Comparison of ENCODE assay signal across 8 mouse cellular contexts in genomic region chr5:142820276-142821265, GRCm38 (mm10). TPM values are rescaled to one million over a fixed set of nuclear protein-coding genes. Genes with fewer than 3 reads are reported as not detected.
DNase-seq lines count a peak whose midpoint lies in the region; ATAC-seq and TF ChIP-seq lines count a peak whose summit lies in the region.

No protein-coding gene starts in this region.

- no peaks in the 10 kb centered on the region for H3K36me3 ChIP-seq in embryonic facial prominence, embryonic 14.5 days (ENCODE audit: control insufficient read depth, insufficient read depth, low read length)
- H3K36me3 ChIP-seq in heart, embryonic 13.5 days: no peaks in the 10 kb centered on the region
- no peaks in the 10 kb centered on the region for H3K36me3 ChIP-seq in kidney, postnatal 0 days (ENCODE audit: insufficient read depth, low read length)
- no peaks in the 10 kb centered on the region for H3K36me3 ChIP-seq in liver, embryonic 13.5 days
- H3K36me3 ChIP-seq in neural tube, embryonic 13.5 days: no peaks in the 10 kb centered on the region

- peak overlapping the region; percentile 98 for H3K4me3 ChIP-seq in embryonic facial prominence, embryonic 14.5 days (ENCODE audit: low read depth, low read length)
- H3K4me3 ChIP-seq in heart, embryonic 13.5 days: peak overlapping the region; percentile 94
- H3K4me3 ChIP-seq in kidney, postnatal 0 days (replicated peaks; ENCODE audit: low read depth, low read length): peak overlapping the region; percentile 75
- peak overlapping the region; percentile 64 for H3K4me3 ChIP-seq in liver, embryonic 13.5 days (replicated peaks)
- peak overlapping the region; percentile 97 for H3K4me3 ChIP-seq in neural tube, embryonic 13.5 days

- no peak for ATAC-seq in embryonic facial prominence, embryonic 14.5 days (ENCODE audit: low read depth)
- ATAC-seq in heart, embryonic 13.5 days (ENCODE audit: extremely low read depth, insufficient number of reproducible peaks, low FRiP score, low TSS enrichment): no peak
- no peak for ATAC-seq in kidney, postnatal 0 days (replicated peaks; ENCODE audit: low FRiP score, low read depth)
- ATAC-seq in liver, embryonic 13.5 days (ENCODE audit: low read depth): no peak
- no peak for ATAC-seq in neural tube, embryonic 13.5 days (ENCODE audit: low read depth)

- H3K9ac ChIP-seq in embryonic facial prominence, embryonic 14.5 days (ENCODE audit: low read depth, low read length): peak overlapping the region; percentile 100
- peak overlapping the region; percentile 98 for H3K9ac ChIP-seq in heart, embryonic 13.5 days
- peak overlapping the region; percentile 93 for H3K9ac ChIP-seq in kidney, postnatal 0 days (ENCODE audit: low read depth, low read length)
- peak overlapping the region; percentile 70 for H3K9ac ChIP-seq in liver, embryonic 13.5 days
- peak overlapping the region; percentile 100 for H3K9ac ChIP-seq in neural tube, embryonic 13.5 days

- no peaks in the 10 kb centered on the region for H3K27me3 ChIP-seq in embryonic facial prominence, embryonic 14.5 days (replicated peaks; ENCODE audit: control insufficient read depth, insufficient read depth, low read length)
- no peaks in the 10 kb centered on the region for H3K27me3 ChIP-seq in heart, embryonic 13.5 days (replicated peaks)
- no peaks in the 10 kb centered on the region for H3K27me3 ChIP-seq in kidney, postnatal 0 days (ENCODE audit: insufficient read depth, low read length)
- H3K27me3 ChIP-seq in liver, embryonic 13.5 days: peaks cover 100% of the 10 kb centered on the region
- no peaks in the 10 kb centered on the region for H3K27me3 ChIP-seq in neural tube, embryonic 13.5 days

- DNase-seq in thymus, postnatal 4 days: peak; percentile 34
- DNase-seq in thymus, postnatal 36 days: no peak
- DNase-seq in embryonic facial prominence, embryonic 14.5 days (ENCODE audit: low spot score): peak; percentile 72
- DNase-seq in kidney, postnatal 0 days (ENCODE audit: low spot score): peak; percentile 74
- DNase-seq in liver, embryonic 13.5 days: no peak
- DNase-seq in urinary bladder, postnatal 25 days (ENCODE audit: low spot score): peak; percentile 71

- TF ChIP-seq CTCF in kidney, postnatal 0 days (IDR thresholded peaks at IDR 0.05; ENCODE audit: low read depth): no peak

- no peaks in the 10 kb centered on the region for H3K9me3 ChIP-seq in embryonic facial prominence, embryonic 14.5 days (ENCODE audit: control insufficient read depth, low read length)
- no peaks in the 10 kb centered on the region for H3K9me3 ChIP-seq in heart, embryonic 13.5 days
- no peaks in the 10 kb centered on the region for H3K9me3 ChIP-seq in kidney, postnatal 0 days (replicated peaks; ENCODE audit: low read length)
- no peaks in the 10 kb centered on the region for H3K9me3 ChIP-seq in liver, embryonic 13.5 days (replicated peaks)
- H3K9me3 ChIP-seq in neural tube, embryonic 13.5 days: no peaks in the 10 kb centered on the region

- peak overlapping the region; percentile 100 for H3K27ac ChIP-seq in embryonic facial prominence, embryonic 14.5 days (replicated peaks; ENCODE audit: low read depth, low read length)
- peak overlapping the region; percentile 100 for H3K27ac ChIP-seq in heart, embryonic 13.5 days (replicated peaks)
- H3K27ac ChIP-seq in kidney, postnatal 0 days: peak overlapping the region; percentile 99
- H3K27ac ChIP-seq in liver, embryonic 13.5 days: peak overlapping the region; percentile 88
- peak overlapping the region; percentile 100 for H3K27ac ChIP-seq in neural tube, embryonic 13.5 days (replicated peaks)

- peaks cover 19% of the 10 kb centered on the region for H3K4me1 ChIP-seq in embryonic facial prominence, embryonic 14.5 days (ENCODE audit: control insufficient read depth, insufficient read depth, low read length)
- H3K4me1 ChIP-seq in heart, embryonic 13.5 days: peaks cover 28% of the 10 kb centered on the region
- peaks cover 13% of the 10 kb centered on the region; the same call in 1 of the 2 replicates for H3K4me1 ChIP-seq in kidney, postnatal 0 days (replicated peaks; ENCODE audit: insufficient read depth, low read length)
- peaks cover 55% of the 10 kb centered on the region for H3K4me1 ChIP-seq in liver, embryonic 13.5 days (replicated peaks)
- peaks cover 38% of the 10 kb centered on the region for H3K4me1 ChIP-seq in neural tube, embryonic 13.5 days (replicated peaks)

- under 1% methylated on average over 50 of the region's 53 CpGs for WGBS in embryonic facial prominence, embryonic 14.5 days
- under 1% methylated on average over 53 of the region's 53 CpGs for WGBS in heart, embryonic 13.5 days
- WGBS in kidney, postnatal 0 days: under 1% methylated on average over 53 of the region's 53 CpGs
- under 1% methylated on average over 53 of the region's 53 CpGs for WGBS in liver, embryonic 13.5 days (ENCODE audit: insufficient replicate concordance)
- WGBS in neural tube, embryonic 13.5 days: under 1% methylated on average over 53 of the region's 53 CpGs

- H3K4me2 ChIP-seq in embryonic facial prominence, embryonic 14.5 days (ENCODE audit: low read depth, low read length): peak overlapping the region; percentile 99
- peak overlapping the region; percentile 76 for H3K4me2 ChIP-seq in heart, embryonic 13.5 days
- peak overlapping the region; percentile 84 for H3K4me2 ChIP-seq in kidney, postnatal 0 days (ENCODE audit: low read length)
- peak overlapping the region; percentile 68 for H3K4me2 ChIP-seq in liver, embryonic 13.5 days
- H3K4me2 ChIP-seq in neural tube, embryonic 13.5 days: peak overlapping the region; percentile 99

RNA-seq across cellular contexts. Expression of gene Tnrc18, which starts 3.1 kb away (rescaled TPM):
- polyA plus RNA-seq in embryonic facial prominence, embryonic 14.5 days (2014; fragmentation: Nextera tagmentation; extraction: Ambion mirVana): 32.9 and 36.9 TPM in 2 replicates
- 15.9 and 18.6 TPM in 2 replicates for polyA plus RNA-seq in heart, embryonic 13.5 days (2015; fragmentation: Nextera tagmentation; extraction: Ambion mirVana)
- 16.3 and 18.4 TPM in 2 replicates for polyA plus RNA-seq in kidney, postnatal 0 days (2015; fragmentation: Nextera tagmentation; extraction: Ambion mirVana)
- 2.4 and 2.5 TPM in 2 replicates for polyA plus RNA-seq in liver, embryonic 13.5 days (2015; fragmentation: Nextera tagmentation; extraction: Ambion mirVana)
- polyA plus RNA-seq in neural tube, embryonic 13.5 days (2015; fragmentation: Nextera tagmentation; extraction: Ambion mirVana): 30.3 and 31.1 TPM in 2 replicates

Comparison
In these comparisons a context has a peak if more than half of its experiments do, and no peak if none do; other contexts are left out.
1. DNase-seq: peak in thymus, postnatal 4 days (single experiment), embryonic facial prominence, embryonic 14.5 days (single experiment), kidney, postnatal 0 days (single experiment) and urinary bladder, postnatal 25 days (single experiment); none in thymus, postnatal 36 days (0 of 2) and liver, embryonic 13.5 days (single experiment).
2. Peak in every context shown above with its lines, with median percentiles within 50 percentile points of each other: H3K27ac ChIP-seq, H3K4me2 ChIP-seq, H3K4me3 ChIP-seq and H3K9ac ChIP-seq.